Mouse (Mus musculus) myocyte (in vitro differentiated cells): Measurements from ENCODE around the gene Ccnd3.

Experiments used
- E2F4 ChIP-seq: IDR thresholded peaks from one replicate; pipeline ENCODE4 v1.6.1; 2011; ENCODE audit warnings: mild to moderate bottlenecking, control low read depth, moderate library complexity; ENCODE audit not compliant: insufficient read depth
- MAX ChIP-seq: IDR thresholded peaks from one replicate; pipeline ENCODE4 v1.6.1; 2011; ENCODE audit warnings: low read depth, mild to moderate bottlenecking, control low read depth
- POLR2A ChIP-seq: IDR thresholded peaks from one replicate; pipeline ENCODE4 v1.6.1; 2011; ENCODE audit warnings: low read depth, mild to moderate bottlenecking, control low read depth, moderate library complexity; ENCODE audit not compliant: insufficient read length
- USF1 ChIP-seq: IDR thresholded peaks from one replicate; pipeline ENCODE4 v1.6.1; 2011; ENCODE audit warnings: low read depth, mild to moderate bottlenecking, control low read depth, moderate library complexity

DNA sequence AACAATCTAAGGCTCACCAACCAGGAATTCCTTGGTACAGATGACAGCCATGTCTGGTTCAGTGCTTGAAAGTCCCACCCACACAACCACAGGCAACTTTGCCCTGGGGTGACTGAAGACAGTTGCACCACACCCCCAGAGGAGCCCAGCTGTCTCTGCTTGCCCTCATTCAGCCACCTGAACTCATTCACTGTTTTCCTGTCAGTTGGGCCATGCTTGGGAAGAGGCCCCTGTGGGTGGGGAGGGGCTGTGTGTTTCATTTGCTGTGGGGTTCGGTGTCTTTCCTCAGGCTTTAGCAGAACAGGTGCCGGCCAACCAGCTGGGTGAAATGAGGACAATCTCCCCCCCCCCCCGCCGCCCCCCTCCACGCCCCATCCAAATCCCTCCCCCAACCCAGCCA lies 37.2 kb downstream of the Ccnd3 start:
- TF ChIP-seq USF1: no peak
- no peak for TF ChIP-seq POLR2A
- TF ChIP-seq E2F4: no peak
- no peak for TF ChIP-seq MAX
